Mouse (Mus musculus) thymus, postnatal 14 days (tissue): ENCODE measurements at regions not wholly inside any gene's neighbourhood (a gene's known extent, or its start where the extent isn't known, plus 50 kb on each side); places are given as distances from the start of the nearest gene placed in this dataset.

ENCODE experiments used
- DNase-seq: peaks from one replicate; pipeline ENCODE4 v3.0.0; 2021

DNA sequence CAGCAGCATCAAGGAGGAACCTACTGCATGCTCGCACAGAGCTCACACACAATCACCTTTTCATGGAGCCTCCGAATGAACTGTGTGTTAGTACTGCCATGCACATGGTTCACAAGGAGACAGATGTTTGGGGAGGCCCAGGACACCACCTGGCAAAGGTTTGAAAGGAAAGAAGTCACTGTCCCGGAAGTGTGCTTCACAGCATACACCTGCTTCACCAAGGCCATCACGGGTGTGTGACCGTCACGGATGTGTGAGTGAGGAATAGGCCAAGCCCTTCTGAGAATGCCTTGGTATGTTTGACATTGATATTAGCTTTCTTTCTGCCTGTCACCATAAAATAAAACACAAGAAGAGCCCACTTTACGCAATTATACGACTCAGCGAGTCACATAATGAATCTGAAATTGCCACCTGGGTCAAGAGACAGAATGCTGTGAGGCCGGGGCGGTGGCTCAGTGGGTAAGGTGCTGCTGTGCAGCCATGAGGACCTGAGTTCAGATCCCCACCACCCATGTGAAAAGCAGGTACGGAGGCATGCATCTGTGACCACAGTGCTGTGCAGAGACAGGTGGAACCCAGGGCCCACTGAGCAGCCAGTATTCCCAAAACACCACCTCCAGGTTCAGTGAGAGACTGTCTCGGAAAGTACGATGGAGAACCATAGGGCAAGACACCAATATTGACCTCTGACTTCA lies 162.3 kb upstream of the Sh3bp4 start:
- no peak for DNase-seq

DNA sequence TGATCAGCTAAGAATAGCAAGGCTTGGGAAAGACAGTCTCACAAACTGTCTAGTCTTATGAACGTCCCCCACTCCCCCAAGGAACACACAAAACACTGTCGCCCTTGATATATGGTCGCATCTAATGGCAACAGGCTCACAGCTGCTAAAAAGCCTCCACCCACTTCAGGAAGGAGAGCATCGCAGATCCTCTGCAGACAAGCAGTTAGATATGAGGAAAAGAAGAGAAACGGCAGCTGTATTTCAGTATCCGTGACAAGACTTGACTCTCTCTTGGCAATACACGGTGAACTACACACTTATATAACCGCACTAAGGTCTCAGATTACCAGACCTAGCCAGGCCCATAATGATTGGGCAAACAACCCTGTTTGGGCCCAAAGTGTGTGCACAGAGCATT lies 161.5 kb upstream of the Sh3bp4 start:
- no peak for DNase-seq

DNA sequence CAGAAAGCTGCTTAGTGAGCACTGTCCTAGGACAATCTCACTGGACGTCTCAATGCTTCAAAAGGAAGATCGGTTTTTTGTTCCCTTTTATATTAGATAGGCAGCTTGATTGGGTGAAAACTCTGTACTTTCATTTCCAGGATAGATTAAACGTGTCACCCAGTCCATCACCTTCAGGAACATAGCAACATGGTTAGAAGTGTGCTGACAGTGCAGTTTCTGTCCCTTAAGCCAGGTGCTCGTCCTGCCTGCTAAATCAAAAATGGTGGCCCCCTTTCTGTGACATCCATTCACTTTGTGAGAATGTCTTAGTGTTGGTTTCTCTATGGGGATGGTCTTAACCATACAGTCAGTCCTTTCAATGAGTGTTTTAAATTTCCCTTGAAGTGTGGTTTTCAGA lies 160.9 kb upstream of the Sh3bp4 start:
- DNase-seq: no peak

DNA sequence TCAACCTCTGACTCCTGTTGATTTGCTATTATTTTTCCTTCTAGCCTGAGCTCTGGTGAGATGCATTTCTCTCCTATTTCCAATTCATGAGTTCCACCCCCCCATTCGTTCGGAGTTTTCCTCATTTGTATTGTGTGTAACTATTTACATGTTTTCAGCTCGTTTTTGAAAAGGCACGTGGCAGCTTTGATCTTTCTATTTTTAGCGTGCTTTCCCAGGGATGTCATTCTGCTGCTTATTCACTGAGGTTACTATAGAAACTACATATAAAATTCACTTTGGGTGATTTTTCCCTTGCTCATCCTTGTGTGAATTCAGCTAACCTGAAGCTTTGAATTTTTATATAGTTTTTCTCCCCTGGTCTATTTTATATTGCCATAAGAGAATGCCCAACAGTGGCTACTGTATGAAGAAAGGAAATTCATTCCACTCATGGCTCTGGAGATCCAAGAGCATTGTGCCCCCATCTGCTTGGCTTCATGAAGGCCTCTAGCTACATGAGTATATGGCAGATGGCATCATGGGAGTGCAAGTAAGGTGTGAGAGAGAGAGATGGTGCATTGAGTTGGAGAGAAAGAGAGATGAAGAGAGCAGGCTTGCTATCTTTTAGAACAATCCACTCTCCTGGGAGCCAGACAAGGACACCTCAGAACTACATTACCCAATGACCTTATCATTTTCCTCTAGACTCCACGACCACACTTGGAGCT lies 160.2 kb upstream of the Sh3bp4 start:
- no peak for DNase-seq

DNA sequence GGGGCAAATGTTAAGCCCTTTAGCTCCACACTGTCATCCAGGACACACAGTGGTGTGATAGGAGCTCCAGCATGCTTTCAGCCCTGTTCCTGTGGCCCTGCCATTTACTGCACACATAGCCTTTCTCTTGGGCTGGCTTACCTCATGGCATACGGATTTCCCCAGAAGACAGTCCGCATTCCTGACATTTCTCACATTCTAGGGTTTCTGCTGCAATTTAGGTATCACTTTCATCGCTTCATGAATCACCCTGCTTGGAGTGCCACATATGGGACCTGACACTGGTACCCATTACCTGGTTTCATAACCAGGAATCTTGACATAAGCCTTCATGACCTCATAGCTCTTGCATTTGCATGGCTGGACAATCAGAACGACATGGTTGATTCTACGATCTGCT lies 158.5 kb upstream of the Sh3bp4 start:
- no peak for DNase-seq

DNA sequence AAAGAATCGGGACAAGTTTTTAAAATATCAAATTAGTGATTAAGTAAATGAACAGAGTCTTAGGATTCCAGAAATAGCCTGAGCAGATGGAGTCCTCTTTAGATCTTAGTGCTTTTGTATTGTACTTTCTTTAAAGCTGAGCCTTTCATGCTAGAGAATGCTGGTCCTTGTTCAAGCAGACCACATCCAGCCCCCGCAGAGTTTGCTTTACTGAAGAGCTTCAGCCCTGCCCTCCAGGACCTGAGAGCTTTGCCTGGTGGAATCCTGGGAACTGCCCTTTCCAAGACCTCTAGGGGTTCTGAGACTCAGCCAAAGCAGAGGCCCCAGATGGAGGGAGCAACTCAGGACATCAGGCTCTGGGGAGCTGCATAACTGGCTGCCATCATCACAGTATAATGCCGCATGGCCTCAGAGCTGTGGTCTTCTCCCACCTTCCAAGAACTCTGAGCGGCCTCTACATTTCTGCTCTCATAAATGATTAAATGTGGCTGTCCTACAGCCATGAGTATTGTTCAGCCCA lies 153.6 kb upstream of the Sh3bp4 start:
- no peak for DNase-seq

DNA sequence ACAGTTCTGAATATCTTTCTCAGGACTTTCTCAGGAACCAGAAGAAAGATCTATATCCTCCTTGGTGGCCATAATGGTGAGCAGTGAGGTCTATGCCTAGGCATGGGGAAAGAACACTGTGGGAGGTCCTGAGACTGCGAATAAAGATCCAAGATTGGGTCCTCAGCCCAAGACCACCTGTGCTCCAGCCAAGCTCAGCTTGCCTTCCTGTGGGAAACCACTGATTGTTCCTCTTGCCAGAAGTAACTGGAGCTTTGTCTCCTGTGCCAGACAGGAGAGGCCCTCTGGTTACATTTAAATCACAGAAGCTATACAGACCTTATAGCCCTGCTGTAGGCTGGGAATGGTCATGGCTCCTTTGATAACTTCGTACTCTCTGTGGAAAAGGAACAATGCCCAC lies 148.8 kb upstream of the Sh3bp4 start:
- DNase-seq: no peak

DNA sequence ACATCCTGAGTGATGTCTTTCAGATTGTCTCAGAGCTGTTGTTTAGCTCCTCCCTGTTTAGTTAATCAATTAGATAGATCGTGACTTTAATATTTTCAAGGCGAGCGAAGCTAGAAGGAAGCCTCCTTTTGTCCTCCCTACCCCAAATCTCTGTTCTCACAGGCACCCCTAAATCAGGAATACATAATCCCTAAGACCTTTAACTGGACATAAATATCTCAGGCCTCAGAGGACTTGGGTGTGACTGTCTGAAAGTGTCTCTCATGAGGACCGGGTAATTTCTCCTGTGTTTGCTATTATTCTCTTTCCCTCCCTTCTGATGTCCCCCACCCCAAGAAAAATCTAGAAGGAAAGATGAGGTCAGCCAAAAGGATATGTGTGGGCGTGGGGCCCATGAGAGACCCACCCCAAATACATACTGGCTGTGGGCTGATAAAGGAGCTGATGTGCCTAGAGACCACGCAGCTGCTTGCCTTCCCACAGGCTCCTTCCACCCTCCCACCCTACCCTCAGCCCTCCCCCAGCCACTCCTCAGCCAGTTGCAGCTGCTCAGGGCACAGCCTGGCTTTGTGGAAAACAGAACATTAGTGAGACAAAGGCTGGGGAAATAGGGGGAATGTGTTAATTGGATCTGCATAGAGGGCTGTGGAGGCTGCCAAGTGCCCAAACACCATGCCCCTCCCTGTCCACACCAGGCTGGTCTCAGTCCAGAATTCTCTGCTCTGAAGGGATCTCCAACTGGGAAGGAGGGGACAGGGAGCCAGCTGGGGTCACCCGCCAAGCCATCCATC lies 146.2 kb upstream of the Sh3bp4 start:
- no peak for DNase-seq

DNA sequence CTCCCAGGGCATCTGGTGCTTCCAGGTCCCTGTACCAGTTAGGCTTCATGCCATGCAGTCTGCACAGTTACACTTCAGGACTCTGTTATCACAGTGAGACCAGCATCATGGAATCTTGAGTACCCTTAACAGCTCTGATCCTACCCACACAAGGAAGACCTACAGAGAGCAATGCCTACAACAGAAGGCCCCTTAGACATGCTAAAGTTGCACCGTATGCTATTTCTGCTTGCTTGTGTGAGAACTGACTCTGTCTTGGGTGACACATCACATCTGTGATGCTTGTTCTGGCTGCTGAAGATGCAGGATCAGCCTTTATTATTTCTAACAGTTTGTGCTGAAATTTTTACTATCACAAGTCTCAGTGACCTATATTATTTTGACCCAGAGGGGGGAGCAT lies 135.0 kb upstream of the Sh3bp4 start:
- DNase-seq: no peak

DNA sequence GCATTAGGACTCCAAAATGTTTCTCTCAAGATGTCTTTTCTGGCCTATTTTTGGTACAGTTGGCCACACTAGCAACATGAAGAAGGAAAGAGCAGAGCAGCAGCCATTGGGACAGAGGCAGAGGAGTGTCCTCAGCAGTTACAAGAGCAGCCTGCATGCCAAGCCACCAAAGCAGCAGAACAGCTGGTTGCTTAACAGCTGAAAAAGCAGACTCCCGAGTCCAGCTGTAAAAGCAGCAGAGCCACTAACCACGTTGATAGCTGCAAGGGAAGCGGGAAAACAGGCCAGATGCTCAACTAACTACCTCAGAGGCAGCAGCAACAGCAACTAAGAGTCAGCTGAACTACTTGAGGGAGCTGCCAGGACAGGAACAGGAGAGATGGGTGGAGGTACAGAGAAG lies 134.4 kb upstream of the Sh3bp4 start:
- DNase-seq: no peak

DNA sequence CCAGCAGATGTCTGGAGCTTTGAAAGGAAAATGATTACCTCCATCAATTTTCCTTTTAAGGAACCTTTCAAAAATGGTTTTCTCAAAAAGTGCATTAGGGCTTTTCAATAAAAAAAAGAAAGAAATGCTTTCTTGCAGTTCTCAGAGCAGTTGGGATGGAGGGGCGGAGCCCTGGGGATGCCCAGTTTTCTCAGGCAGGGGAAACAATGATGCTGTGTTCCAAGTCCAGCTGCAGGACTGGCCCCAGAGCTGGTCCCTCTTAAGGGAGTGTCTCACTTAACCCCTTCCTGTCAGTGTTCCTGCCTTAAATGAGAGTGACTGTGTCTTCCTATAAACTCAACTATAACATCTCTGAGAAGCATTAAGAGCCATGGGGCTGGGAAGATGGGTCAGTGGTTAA lies 132.9 kb upstream of the Sh3bp4 start:
- no peak for DNase-seq

DNA sequence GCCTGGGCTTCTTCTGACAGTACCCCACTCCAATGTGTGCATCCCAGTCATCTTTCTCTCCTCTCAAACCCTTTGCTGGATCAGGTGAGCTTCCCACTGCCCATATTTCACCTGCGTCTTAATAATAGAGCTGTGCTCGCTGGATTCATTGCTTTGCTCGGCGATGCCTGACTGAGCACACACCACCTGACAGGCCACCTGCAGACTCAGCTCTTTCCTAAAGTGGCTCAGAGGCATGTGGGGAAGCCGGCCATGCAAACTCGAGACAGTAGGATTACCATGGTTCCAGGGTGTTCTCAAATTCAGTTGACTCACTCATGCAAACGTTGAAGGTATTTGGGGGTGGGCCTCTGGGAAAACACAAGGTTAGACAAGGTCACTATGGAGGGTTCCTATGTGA lies 131.8 kb upstream of the Sh3bp4 start:
- DNase-seq: no peak

DNA sequence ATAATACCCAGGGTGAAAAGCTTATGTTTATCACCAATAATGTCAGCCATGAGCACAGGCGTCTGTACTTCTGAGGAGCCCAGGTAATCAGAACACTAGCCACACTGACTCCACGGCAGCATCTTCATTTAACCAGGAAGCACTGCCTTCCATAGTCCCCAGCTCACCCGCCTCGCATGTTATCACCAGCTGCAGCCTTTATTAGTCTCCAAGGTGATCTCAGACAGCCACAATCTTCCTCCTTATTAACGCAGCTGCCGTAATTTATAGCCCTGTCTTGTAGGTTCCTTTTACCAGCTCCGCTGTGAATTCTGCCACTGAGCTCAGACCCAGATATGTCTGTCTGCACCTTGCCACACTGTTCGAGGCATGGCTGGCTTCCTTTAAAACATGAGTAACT lies 127.2 kb upstream of the Sh3bp4 start:
- DNase-seq: no peak

DNA sequence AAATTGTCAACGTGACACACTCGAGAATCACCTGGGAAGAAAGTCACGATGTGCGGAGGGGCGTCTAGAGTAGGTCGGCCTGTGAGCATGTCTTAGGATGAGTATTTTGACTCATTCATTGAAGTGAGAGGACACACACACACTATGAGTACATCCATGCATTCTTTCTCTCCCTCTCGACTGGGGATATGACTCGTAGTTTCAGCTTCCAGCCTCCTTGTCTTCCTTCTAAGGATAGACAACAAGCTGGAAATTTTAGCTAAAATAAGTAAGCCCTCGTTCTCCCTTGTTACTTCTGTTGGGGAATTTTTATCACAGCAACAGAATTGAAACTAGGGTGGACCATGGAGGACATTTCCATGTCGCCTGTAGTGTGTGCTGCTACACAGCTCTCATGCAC lies 124.3 kb upstream of the Sh3bp4 start:
- no peak for DNase-seq

DNA sequence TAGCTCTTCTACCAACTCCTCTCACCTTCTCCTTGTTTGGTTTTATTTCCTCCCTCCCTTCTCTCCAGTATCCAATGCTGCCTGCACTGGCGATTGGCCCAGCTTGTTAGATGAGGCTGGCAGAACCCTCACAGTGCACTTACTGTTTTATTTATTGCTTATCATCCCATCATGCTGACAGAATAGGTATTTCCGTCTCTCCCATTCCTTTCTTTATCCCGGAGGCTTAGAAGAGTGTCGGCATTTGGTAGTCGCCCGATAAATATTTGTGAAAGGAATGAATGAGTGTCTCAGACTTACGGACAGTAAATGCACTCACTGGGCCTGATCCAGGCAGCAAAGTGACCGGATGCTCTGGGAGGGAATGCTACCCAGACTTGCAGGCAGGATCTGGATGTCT lies 123.8 kb upstream of the Sh3bp4 start:
- DNase-seq: no peak

DNA sequence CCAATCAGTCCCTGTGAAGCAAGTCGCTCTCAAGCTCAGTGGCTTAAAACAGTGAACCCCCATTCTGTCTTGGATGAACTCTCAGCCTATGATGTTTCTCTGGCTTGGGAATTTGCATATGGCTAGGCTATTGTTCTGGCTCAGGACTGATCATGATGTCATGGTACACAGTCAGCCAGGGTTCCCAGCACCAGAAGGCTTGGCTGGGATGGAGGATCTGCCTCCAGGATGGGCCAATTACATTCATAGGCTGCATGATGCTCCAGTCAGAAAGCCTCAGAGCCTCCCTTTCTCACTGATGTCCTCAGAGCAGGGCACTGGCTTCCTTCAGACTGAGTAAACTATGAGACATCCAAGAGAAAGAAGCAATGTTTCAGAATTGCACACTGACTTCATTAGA lies 120.3 kb upstream of the Sh3bp4 start:
- DNase-seq: no peak

DNA sequence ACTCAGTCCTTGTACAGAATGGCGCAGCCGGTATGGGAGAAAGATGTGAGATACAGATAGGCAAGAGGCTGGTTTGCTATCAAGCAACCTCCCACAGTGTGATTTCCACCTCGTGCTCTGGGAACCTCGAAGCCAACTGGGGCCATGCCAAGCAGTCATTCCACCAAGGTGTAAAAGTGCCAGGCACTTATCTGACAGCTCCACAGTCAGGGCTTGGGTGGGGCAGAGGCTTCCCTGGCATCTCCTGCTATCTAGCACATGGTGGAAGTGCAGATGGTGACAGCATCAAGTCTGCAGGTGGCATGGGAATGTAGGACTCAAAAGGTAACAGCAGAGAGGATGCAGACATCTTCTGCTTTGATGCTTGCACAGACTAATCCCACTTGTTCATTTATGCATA lies 116.7 kb upstream of the Sh3bp4 start:
- DNase-seq: no peak

DNA sequence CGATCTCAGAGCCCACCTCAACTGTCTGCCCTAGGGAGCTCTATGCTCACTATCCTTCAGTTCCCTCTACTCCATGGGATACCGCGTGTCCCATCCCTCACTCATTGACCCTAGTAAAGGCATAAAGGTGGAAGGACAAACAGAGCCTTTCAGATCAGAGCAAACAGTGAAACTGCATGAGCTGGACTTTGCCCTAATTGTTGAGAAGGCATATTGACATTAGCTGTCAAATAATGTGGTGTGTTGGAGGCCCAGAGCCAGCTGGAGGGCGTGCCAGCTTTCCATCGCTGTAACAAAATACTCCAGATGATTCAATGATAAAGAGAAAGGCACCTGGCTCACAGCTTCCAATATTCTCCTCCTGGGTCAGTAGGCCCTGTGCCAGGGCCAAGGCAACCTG lies 115.4 kb upstream of the Sh3bp4 start:
- DNase-seq: no peak

DNA sequence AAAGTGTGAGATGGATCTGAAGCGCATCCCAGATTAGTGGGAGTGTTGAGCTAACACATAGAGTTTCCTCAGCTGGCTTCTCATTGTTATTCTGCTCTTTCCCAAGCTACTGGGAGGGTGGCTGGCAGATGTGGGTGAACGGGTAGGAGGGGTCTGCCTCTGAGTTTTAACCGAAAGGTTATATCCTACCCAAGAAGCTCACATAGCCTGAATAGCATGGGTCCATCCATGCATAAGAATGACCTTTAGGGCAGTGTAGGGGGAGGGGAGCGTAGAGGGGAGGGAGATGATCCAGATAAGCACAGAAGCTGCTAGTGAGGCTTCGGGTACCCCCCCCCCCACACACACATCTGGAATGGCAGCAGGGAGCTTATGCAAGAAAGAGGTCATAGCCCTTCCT lies 113.2 kb upstream of the Sh3bp4 start:
- no peak for DNase-seq

DNA sequence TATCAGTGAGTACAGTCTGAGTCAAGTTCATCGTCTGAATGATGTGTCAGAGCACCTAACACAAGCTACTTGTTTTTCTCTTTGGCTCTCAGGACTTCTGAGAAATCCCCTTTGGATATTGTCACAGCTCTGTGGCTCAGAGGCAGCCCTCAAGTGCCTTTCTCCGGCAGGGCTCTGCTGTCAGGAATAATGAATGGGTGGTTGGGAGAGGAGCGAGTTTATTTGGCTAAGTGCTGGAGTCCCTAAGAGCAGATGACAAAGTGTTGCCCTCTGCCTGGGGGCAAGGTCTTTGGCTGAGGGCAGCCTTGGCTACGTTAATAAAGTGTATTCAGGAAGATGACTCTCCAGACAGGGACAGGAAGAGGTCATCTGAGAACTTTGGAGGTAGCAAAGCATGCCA lies 110.5 kb upstream of the Sh3bp4 start:
- DNase-seq: no peak

DNA sequence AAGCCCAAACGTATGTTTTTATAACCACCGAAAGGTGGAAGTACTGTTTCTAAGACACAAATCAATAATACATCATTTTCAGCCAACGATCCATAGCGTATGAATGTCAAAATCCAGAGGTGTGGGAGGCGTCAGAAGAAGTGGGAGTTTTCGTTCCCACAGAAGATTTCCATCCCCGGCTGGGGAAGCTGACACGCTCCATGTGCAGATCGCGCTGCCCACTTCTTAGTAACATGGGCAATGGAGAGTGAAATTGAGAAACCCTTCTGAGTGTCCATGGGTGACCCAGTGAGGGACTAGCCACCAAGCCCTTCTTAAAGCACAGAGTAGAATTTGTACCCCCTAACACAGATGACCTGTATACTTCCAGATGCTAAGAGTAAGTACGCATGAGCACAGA lies 110.1 kb upstream of the Sh3bp4 start:
- no peak for DNase-seq

DNA sequence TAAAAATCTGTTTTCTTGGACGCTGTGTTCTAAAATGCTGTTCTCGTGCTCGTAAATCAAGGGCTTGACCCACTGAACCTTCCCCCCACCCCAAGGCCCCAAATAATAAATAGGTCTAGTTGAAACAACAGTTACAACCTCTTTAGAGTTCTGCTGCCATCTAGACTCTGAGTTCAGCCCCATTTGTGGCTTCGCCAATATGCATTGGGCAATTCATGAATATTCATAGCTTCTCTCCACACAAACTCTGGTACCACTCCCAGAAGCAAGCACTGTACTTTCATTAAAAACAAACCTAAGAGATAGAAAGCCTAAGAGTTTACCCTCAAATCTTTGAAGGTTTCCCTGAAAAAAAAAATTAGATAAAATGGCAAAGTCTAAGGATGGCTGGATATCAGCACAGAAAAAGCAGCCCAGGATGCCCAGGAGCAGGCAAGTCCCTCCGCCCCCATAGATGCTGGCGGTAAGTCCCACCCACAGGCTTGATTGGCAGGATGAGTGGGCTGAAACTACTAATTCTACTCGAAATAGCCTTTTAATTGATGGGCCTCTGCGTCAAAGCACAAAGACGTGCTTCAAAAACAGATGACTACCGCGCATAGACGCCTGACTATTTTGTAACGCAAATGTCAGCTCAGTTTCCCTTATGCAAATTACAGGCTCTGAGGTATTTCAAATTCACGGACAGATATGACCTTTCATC lies 106.0 kb upstream of the Sh3bp4 start:
- no peak for DNase-seq

DNA sequence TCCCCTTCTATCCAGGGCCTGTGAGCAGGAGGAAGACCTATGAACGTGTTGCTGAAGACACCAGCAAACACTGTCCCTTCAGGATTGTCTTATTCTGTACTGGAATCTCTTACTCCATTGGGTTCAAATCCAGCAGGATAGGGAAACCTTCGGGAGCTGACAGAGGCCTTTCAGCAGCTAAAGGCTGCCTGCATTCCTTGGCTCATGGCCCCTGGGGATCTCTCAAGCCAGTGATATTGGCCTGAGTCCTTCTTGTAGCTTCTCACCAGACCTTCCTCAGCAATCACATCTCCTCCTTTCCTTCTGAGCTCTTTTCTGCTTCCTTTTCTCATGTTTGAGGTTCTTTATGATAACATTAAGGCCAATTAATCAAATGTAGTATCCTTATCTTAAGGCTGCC lies 103.8 kb upstream of the Sh3bp4 start:
- no peak for DNase-seq
